Mouse (Mus musculus): Measurements from ENCODE around the gene Tubb5.

The Tubb5 gene

DNA sequence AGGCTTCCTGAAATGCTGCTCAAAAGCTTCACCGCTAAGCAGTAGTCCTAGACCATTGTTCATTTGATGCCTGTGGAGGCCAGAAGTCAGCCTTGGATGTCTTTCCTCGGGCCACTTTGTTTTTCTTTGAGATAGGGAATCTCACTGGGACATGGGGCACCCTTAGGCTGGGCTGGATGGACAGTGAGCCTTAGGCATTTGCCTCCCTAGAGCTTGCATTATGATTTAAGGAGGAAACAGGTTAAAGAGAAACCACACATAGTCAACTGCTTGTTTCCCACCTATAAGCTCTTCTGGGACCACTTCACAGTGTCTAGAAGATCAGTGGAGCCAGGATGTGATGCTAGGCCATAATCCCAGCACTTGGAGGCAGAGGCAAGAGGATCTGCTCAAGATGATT, 21.7 kb upstream of the Tubb5 start:
- DNase-seq, result no peak

DNA sequence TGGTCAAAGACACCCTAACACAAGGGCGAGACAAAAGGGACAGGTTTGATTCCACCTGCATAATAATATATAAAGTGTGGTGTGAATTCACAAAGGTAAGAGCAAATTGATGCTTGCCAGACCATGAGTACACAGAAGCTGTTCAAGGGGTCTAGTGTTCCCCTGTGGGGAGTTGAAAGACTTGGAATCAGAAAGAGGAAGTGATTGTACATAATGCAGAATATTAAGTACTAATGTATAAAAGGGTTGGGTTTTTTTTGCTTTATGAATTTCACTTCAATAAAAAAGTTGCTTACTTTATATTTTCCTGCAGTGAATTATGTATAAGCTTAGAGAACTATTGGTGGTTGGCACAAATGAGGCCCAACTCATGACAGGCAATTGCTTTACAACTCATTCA, 21.3 kb upstream of the Tubb5 start:
- no peak for DNase-seq

DNA sequence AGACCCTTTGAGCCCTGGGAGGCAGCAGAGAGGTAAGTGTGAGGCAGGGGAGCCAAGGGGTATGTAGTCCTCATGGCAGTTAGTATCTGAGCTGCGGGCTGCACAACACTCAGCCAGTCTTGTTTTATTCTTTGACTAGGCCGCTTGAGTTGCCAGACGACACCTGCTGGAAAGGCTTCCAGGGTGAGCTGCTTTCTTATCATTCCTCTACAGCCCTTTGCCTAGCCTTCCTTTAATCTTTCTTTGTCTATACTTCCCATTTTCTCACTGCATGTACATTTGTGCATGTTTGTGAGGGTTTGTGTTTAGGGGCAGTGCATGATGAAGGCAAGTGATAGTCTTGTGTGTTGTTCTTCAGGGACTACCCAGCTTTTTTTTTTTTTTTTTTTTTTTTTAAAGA, 12.9 kb upstream of the Tubb5 start:
- no peak for DNase-seq

DNA sequence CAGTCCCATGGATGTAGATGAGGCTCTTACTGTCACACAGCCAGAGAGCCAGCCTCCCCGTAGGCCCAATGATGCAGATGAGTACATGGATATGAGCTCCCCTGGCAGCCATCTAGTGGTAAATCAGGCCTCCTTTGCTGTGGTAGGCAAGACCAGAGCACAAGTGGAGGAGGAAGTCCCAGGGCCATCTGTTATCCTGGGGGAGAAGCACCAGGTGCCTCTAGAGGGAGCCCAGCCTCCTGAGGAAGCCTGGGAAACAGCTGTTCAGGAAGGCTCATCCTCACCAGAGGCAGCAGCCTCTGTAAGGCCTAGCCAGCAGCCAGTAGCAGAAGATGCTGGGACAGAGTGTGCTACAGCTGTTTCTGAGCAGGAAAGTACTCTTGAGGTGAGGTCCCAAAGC, 10.0 kb upstream of the Tubb5 start:
- no peak for DNase-seq

DNA sequence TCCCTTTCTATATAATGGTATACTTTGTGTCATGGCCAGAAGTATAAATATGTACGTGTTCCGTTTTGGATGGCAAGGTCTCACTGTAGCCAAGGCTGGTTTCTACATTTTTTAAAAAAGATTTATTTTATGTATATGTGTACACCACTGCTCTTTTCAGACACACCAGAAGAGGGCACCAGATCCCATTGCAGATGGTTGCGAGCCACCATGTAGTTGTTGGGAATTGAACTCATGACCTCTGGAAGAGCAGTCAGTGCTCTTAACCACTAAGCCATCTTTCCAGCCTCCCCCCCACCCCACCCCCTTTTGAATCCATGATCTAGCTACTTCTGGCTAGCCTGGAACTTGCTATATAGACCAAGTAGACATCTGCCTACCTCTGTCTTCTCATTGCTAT, 5.4 kb upstream of the Tubb5 start:
- DNase-seq, result no peak

DNA sequence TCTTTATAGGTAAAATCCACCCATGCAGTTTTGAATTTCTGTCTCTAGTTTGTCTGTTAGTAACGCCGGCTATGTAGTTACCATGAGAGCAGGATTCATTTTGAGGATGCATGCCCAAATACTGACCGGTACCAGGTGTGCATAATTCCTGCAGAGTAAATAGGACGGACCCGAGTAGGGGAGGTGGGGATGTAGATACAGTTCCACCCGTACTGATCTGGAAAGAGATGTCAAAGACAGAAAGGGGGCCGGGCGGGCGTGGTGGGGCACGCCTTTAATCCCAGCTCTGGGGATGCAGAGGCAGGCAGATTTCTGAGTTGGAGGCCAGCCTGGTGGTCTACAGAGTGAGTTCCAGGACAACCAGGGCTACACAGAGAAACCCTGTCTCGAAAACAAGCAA, 3.9 kb upstream of the Tubb5 start:
- no peak for DNase-seq

DNA sequence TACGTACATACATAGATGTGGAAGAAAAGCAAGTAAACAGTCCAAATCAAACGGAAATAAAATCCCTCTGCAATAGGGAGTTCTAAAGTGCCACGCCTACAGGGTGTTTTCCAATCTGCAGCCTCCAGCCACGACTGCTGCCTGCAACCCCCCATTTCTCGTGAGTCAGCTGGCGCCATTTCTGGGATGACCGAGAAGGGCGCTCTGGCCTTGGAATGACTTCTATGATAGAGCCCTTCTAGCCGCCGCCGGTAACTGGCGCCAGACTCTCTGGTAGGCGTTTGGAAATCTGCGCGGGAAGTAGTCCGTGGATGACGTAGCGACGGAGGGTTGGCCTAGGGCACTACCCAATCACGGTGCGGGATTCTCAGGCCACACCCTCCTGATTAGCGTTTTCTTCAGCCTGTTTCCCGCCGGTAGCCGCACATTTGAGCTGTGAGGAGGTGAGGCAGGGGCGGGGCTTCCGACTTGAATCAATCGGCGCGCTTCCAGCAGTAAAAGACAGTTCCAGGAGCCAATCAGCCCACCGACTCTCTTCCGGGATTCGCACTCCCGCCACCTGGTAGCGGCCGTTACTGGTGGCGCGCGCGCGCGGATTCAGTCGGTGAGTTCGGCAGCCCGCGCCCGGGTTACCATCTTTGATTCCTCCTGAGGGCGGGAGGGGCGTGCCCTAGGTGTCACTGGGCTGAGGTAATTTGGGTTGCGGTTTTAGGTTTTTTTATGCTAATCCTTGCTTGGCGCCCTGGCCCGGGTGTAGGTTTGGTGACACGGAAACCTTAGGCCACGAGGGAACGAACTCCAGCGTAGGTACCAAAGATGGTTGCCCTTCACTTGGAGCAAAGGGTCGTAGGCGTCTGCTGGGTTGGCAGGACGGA, 3.2 kb upstream of the Tubb5 start, which contains the start of gene Mdc1:
Gene Mdc1 (plus strand): TSS at position 440 of the 875 bp plus-strand sequence.
- peak; percentile 100 for DNase-seq

DNA sequence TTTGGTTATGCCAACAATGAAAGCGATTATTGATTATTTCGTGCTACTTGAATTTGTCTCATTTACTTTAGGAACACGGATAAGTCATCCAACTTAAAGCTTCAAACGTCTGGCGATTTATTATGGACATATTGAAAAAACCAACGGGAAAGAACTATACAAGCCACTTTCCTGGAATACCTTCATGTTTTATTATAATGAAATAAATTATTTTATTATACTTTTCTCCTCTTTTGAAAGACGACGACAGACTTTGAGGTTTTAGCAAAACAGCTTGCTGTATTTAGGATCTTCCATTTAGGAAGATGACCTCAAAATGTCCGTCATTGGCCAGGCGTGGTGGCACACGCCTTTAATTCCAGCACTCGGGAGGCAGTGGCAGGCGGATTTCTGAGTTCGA, 2.5 kb upstream of the Tubb5 start:
- DNase-seq, result no peak

DNA sequence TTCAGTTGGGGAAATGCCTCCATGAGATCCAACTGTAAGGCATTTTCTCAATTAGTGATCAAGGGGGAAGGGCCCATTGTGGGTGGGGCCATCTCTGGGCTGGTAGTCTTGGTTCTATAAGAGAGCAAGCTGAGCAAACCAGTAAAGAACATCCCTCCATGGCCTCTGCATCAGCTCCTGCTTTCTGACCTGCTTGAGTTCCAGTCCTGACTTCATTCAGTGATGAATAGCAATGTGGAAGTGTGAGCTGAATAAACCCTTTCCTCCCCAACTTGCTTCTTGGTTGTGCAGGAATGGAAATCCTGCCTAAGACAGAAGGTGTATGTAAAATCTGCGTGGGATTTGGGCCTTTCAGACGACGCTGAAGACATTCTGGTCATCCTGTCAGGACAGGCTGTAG, 896 bp upstream of the Tubb5 start:
- peak; percentile 53 for DNase-seq

DNA sequence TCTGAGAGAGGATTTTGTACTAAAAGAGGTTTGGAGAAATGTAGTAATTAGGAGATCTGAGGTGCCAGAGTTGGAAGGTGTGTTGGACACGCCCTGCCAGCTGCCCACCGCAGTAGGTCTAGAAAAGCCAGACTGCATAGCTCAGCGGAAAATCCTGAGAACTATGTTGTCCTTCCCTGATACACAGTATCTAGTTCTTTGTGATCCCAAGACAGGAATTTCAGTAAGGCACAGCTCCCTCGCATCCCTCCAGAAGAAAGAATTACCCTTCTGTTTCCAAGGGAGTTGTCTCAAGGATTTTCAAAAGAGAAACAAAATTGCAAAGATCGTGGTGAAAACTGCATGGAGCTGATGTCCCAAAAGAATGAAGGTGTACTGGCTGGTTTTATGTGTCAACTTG, 464 bp upstream of the Tubb5 start:
- peak; percentile 40 for DNase-seq

DNA sequence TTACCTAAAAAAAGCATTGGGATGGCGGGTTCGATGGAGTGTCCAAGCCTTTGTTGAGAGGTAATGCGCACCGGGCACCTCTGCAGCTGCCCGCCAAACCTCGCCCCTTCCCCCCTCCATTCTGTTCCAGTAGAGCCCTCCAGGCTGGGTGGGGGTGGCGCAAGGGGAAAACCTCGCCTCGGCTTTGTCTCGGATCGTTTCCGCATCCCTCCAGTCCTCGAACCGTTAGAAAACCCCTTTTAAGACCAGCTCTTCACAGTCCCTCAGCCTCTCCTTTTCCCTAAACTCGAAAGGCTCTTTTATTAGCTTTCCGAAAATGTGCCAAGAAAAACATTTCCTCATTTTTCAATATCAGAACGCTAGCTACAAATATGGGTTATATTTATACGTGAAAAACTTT, 619 bp downstream of the Tubb5 start:
- DNase-seq, result peak; percentile 79

DNA sequence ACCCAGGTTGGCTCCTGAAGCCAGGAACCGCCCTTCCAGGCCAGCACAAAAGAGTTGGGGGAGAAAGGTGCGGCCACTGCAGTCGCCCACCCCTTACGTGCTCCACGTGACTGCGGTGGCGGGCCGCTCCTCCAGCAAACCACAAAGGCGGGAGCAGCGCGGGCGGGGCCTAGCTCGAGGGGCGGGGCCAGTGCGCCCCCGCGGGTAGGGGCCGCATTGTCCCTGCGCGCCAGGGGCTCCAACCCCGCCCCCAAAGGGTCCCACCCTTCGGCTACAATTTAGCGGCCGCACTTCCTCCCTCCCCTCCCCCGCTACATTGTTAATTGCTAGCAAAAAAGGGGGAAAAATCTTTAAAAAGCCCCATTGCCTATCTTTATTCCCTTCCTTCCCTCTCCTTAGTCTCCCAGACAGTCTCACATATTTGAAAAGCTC, 1.1 kb downstream of the Tubb5 start:
- peak; percentile 94 for DNase-seq

DNA sequence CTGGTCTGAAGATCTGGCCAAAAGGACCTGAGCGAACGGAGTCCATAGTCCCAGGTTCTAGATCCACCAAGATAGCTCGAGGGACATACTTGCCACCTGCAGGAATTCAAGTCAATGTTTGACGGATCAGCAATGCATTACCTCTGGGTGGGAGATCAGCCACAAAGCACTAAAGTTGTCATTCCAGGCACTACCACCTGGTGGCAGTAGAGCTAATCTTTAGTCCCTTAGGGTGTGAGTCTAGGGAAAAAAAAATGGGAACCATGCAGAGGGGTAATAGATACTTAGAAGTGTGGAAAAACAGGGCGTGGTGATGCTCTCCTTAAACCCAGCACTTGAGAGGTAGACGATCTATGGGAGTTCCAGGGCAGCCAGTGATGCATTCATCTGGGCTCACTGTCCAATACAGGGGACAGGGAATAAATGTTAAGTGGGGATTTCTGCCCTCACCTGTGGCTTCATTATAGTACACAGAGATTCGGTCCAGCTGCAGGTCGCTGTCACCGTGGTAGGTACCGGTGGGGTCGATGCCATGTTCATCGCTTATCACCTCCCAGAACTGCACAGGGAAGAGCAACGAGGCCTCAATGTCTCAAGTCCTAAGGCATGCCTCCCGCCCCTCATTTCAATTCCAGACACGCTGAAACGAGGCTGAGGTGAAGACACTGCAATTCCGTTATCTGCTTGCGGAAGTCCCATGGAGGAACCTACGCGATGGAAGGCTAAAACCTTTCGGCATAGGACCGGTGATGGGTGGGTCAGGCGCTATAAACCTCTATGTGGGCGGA, 1.7 kb downstream of the Tubb5 start:
- peak; percentile 93 for DNase-seq

DNA sequence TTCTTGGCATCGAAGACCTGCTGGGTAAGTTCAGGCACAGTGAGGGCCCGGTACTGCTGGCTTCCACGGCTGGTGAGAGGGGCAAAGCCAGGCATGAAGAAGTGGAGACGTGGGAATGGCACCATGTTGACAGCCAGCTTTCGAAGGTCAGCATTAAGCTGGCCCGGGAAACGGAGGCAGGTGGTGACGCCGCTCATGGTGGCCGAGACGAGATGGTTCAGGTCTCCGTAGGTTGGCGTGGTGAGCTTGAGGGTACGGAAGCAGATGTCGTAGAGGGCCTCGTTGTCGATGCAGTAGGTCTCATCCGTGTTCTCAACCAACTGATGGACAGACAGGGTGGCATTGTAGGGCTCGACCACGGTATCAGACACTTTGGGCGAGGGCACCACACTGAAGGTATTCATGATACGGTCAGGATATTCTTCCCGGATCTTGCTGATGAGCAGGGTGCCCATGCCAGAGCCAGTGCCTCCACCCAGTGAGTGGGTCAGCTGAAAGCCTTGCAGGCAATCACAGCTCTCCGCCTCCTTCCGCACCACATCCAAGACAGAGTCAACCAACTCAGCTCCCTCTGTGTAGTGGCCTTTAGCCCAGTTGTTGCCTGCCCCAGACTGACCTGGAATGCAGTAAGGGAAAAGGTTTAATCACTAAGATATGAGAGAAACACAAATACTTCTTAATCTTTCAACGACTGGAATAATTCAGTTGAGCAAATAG, 2.5 kb downstream of the Tubb5 start:
- no peak for DNase-seq

DNA sequence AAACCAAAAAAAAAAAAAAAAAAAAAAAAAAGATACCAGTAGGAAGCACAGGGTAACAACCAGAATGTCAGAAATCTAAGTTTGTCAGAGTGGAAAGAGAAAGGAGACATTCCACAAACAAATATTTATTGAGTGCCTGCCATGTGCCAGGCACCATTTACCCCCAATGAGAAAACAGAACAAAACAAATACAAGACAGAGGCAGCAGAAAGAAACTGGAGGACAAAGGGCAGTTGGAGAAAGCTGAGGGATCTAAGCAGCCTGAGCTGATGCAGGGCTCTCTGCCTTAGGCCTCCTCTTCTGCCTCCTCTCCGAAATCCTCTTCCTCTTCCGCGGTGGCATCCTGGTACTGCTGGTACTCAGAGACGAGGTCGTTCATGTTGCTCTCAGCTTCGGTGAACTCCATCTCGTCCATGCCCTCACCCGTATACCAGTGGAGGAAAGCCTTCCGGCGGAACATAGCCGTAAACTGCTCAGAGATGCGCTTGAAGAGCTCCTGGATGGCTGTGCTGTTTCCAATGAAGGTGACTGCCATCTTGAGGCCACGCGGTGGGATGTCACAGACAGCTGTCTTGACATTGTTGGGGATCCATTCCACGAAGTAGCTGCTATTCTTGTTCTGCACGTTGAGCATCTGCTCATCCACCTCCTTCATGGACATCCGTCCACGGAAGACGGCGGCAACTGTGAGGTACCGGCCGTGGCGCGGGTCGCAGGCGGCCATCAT, 3.2 kb downstream of the Tubb5 start:
- no peak for DNase-seq

DNA sequence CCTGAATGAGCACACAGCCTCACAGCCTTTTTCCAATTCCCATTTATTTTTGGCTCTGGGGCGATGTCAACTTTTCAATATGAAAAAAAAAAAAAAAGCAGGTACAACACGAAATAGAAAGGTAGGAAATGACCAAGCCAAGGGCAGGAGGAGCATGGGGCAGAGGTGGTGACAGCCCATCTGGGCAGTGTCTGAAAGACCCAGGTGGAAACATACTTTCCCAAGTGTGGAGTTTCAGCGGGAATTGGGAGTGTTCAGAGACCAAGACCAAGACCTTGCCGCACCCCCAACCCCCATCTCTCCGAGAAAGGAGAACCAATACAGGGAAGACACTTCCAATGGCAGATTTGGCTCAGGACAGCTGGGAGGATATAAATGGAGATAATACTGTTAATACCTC, 4.2 kb downstream of the Tubb5 start:
- DNase-seq, result no peak

DNA sequence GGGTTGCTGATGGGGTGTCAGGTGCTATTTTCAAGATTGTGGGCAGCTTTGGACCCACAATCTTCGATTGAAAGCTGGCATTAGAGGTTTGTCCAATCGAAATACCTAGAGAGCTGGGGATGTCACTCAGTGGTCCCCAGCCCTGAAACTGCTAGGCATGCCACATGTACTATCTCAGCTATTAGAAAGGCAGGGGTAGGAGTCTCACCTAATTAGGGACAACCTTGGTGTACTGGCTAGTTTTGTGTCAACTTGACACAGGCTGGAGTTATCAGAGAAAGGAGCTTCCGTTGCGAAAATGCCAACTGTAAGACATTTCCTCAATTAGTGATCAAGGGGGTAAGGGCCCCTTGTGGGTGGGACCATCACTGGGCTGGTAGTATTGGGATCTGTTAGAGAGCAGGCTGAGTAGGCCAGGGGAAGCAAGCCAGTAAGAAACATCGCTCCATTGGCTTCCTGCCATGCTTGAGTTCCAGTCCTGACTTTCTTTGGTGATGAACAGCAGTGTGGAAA, 4.8 kb downstream of the Tubb5 start:
- DNase-seq, result no peak

DNA sequence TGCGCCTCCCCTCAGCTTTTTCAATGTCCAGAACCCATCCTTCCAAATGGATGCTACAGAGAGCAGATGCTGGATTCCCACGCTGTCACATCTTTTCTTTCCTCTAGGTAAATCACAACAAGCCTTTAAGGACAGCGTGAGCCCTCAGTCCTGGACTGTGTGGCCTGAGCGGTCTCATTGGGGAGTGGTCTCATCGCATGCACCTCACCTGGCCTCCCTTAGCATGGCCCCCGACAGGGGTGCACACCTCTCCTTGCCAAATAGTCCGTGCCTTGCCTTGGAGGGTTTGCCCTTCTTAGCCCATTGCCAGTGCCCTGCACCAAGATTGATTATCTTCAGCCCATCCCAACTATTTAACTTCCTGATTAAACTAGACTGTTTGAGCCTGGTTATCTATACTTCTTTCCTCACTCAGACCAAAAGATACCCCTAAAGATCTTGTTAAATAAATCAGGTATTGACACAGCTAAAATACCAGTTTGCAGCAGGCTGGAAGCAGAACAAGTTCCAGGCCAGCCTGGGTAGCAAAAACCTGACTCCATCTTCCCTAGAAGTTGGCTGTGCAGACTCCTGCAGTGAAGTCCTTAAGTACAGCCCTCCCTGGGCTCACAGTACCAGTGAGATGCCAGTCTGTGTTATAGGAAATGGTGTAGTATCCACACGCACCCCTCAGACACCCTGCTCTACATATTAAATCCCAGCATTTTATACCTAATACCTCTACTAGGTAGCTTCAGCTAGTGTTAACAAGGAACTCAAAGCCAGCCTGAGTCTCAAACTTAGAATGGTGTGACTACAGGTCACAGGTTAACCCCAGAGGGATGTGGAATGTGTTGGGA, 5.5 kb downstream of the Tubb5 start:
- DNase-seq, result no peak

DNA sequence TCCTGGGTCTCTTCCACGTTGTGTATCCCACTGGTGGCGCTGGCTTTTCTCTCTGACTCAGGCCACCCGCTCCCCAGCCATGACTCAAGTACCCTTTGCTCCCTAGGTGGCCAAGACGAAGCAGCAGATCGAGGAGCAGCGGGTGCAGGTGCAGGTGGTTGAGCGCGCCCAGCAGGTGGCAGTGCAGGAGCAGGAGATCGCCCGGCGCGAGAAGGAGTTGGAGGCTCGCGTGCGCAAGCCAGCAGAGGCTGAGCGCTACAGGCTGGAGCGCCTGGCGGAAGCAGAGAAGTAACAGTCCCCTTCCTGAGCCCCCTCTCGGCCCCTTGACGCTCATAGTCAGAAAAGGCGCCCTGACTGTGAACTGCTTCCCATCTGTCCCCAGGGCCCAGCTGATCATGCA, 8.4 kb downstream of the Tubb5 start:
- DNase-seq, result peak; percentile 92

DNA sequence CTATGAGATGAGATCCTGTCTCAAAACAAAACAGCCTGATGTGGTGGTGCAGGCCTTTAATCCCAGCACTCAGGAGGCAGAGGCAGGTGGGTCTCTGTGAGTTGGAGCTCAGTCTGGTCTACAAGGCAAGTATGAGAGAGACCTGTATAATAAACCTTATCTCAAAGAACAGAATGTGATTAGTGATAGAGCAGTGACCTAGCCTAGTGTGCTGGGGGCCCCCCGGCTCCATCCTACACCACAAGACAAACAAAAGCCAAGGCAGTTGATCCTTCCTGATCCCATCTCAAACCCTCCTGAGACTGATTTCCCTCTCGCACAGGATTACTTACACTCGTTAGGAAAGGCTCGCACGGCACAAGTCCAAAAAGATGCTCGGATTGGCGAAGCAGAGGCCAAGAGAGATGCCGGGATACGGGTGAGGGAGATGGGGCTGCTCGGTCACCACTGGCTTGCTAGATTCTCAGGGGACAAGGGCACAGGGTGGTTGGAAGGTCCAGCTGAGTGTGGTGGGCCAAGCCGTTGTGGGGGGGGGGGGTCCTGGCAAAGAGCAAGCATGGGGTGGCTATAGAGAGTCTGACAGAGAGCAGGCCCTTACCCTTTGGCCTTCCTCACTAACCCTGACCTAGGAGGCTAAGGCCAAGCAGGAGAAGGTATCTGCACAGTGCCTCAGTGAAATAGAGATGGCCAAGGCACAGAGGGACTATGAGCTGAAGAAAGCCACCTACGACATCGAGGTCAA, 12.8 kb downstream of the Tubb5 start:
- no peak for DNase-seq

DNA sequence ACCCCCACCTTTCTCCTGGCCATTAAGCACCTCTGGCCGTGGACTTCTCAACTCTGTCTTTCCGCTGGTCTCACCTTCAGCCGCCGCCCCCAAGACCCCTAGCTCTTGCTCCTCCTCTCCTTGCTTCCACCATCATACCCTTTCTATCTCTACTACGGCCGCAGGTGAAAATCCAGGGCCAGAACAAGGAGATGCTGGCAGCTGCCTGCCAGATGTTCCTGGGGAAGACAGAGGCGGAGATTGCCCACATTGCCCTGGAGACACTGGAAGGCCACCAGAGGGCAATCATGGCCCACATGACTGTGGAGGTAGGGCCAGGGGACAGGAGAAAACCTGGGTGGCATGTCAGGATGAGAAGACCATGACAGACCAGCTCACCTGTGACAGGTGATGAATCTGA, 13.7 kb downstream of the Tubb5 start:
- peak; percentile 46 for DNase-seq

Measured in lung, postnatal 10 days (tissue).